Comparison of ENCODE assay signal across 10 mouse cellular contexts in the genomic region with DNA sequence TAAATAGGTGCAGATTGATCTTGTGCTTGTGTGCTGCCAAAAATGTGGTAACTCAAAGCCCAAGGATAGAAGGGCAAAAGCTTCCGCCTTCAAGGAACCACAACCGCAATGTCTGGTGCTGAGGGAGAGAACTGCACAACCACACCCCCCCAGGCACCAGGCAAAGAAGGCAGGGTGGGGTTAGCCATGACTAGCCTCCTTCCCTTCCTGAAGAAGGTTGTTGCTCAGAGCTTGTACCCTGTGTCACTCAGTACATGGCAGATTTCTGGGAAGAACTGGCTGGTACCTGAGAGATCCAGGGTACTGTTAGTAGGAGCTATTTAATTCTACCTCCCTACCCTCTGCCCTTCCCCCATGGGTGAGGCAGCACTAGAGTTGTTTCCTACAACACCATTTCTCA. TPM values are rescaled to one million over a fixed set of nuclear protein-coding genes. Genes with fewer than 3 reads are reported as not detected.
DNase-seq lines count a peak whose midpoint lies in the region; ATAC-seq lines count a peak whose summit lies in the region.
"Had no signal": no experiment of that assay in that cellular context is flagged by ENCODE, and none has a peak within 500 bp of the region (broad histone marks: within the 10 kb centered on the region; RNA-seq: fewer than 3 reads in every experiment).

No protein-coding gene starts in this region.

- no peaks in the 10 kb centered on the region for H3K36me3 ChIP-seq in kidney, embryonic 16.5 days (ENCODE audit: insufficient read depth, low read length)

- H3K4me1 ChIP-seq in kidney, embryonic 16.5 days (ENCODE audit: insufficient read depth, low read length) = peaks cover 57% of the 10 kb centered on the region

- DNase-seq in kidney, adult 18-20 months = peak; percentile 45
- peak; percentile 46 for DNase-seq in 416B (ENCODE audit: low read depth)
- DNase-seq in kidney, postnatal 36 days = peak; percentile 37 to 55
- DNase-seq in layer of hippocampus, postnatal 14 days (ENCODE audit: low spot score in 2 of 2) = no peak
- DNase-seq in cerebellum, postnatal 25 days = no peak
- no peak for DNase-seq in cerebellum, adult 8-10 months
- DNase-seq: lung, adult 2 months; thymus, postnatal 14 days had no signal

- no peak overlapping the region for H3K27ac ChIP-seq in kidney, embryonic 16.5 days (ENCODE audit: low read length)

- H3K9me3 ChIP-seq in kidney, embryonic 16.5 days (ENCODE audit: low read length) = no peaks in the 10 kb centered on the region

- no peak overlapping the region for H3K4me3 ChIP-seq in kidney, embryonic 16.5 days (ENCODE audit: low read length)

- WGBS in kidney, embryonic 16.5 days = 93% methylated on average over 2 of the region's 2 CpGs

- no peak overlapping the region for H3K9ac ChIP-seq in kidney, embryonic 16.5 days (replicated peaks; ENCODE audit: low read length)

- no peak for ATAC-seq in kidney, embryonic 16.5 days (ENCODE audit: low FRiP score, low TSS enrichment)
- peak; percentile 91 for ATAC-seq in common myeloid progenitor, adult 5-6 weeks (replicated peaks; ENCODE audit: low read depth, poor library complexity, severe bottlenecking)

- no peaks in the 10 kb centered on the region for H3K27me3 ChIP-seq in kidney, embryonic 16.5 days (ENCODE audit: insufficient read depth, low read length)

- H3K4me2 ChIP-seq in kidney, embryonic 16.5 days (replicated peaks; ENCODE audit: low read depth, low read length) = no peak overlapping the region

RNA-seq across cellular contexts. Expression of gene Plxna2, which starts 8.1 kb away (rescaled TPM):
- 6.0 and 6.7 TPM in 2 replicates for polyA plus RNA-seq in kidney, embryonic 16.5 days (2015; fragmentation: Nextera tagmentation; extraction: Ambion mirVana)
- 0.23 and 3.1 TPM in 2 replicates for total RNA-seq in common myeloid progenitor, adult 5-6 weeks (2017)
- total RNA-seq in layer of hippocampus, postnatal 14 days (2021) = 10 to 100 TPM; 80.9 to 82.4 TPM

Comparison
In these comparisons a context has a peak if more than half of its experiments do, and no peak if none do; other contexts are left out.
1. DNase-seq: peak in kidney, adult 18-20 months (single experiment), 416B (single experiment) and kidney, postnatal 36 days (2 of 2); none in layer of hippocampus, postnatal 14 days (0 of 2), cerebellum, postnatal 25 days (0 of 2) and cerebellum, adult 8-10 months (single experiment).
2. RNA of gene Plxna2, which starts 8.1 kb away (total RNA-seq): 80.9 to 82.4 TPM in layer of hippocampus, postnatal 14 days; 0.23 to 3.1 TPM in common myeloid progenitor, adult 5-6 weeks; every median in the first group is over 10 times any median in the second.